Mouse (Mus musculus): ENCODE data around the gene Il9r. TPM values are rescaled to one million over a fixed set of nuclear protein-coding genes. Genes with fewer than 3 reads are reported as not detected.

The Il9r gene
- polyA plus RNA-seq, 1 experiment from 2014 or later: 0.09 TPM

- no peak for ATAC-seq (ENCODE audit: insufficient read depth, low FRiP score)
- WGBS: 87% methylated on average over 4 of the region's 4 CpGs
- Histone ChIP-seq H3K27me3 (ENCODE audit: control insufficient read depth, insufficient read depth, low read length) (no peaks in the 10 kb centered on the region), H3K4me1 (ENCODE audit: control insufficient read depth, insufficient read depth, low read length) (no peaks in the 10 kb centered on the region), H3K27ac (ENCODE audit: low read length) (no peak overlapping the region), H3K4me3 (replicated peaks; ENCODE audit: low read length) (no peak overlapping the region), H3K9me3 (replicated peaks; ENCODE audit: control insufficient read depth, low read length) (no peaks in the 10 kb centered on the region), H3K4me2 (ENCODE audit: low read depth, low read length) (no peak overlapping the region), H3K36me3 (ENCODE audit: control insufficient read depth, insufficient read depth, low read length) (no peaks in the 10 kb centered on the region), H3K9ac (ENCODE audit: low read length) (no peak overlapping the region)
Measured at GRCm38 (mm10) chr11:32187256-32187655, 12.8 kb downstream of the Il9r start.

GRCm38 (mm10) chr11:32186031-32186430 is 14.0 kb downstream of the Il9r start:
- H3K27me3 ChIP-seq (ENCODE audit: control insufficient read depth, insufficient read depth, low read length): no peaks in the 10 kb centered on the region
- WGBS: 83% methylated on average over 3 of the region's 3 CpGs
- ATAC-seq (ENCODE audit: insufficient read depth, low FRiP score): no peak
- no peaks in the 10 kb centered on the region for H3K4me1 ChIP-seq (ENCODE audit: control insufficient read depth, insufficient read depth, low read length)
- no peak overlapping the region for H3K27ac ChIP-seq (ENCODE audit: low read length)
- no peak overlapping the region for H3K4me2 ChIP-seq (ENCODE audit: low read depth, low read length)
- H3K9me3 ChIP-seq (replicated peaks; ENCODE audit: control insufficient read depth, low read length): no peaks in the 10 kb centered on the region
- H3K4me3 ChIP-seq (replicated peaks; ENCODE audit: low read length): no peak overlapping the region
- no peak overlapping the region for H3K9ac ChIP-seq (ENCODE audit: low read length)
- H3K36me3 ChIP-seq (ENCODE audit: control insufficient read depth, insufficient read depth, low read length): no peaks in the 10 kb centered on the region

GRCm38 (mm10) chr11:32184469-32184868 is 15.6 kb downstream of the Il9r start:
- Histone ChIP-seq H3K4me2 (ENCODE audit: low read depth, low read length) (no peak overlapping the region), H3K36me3 (ENCODE audit: control insufficient read depth, insufficient read depth, low read length) (no peaks in the 10 kb centered on the region), H3K27me3 (ENCODE audit: control insufficient read depth, insufficient read depth, low read length) (no peaks in the 10 kb centered on the region), H3K4me1 (ENCODE audit: control insufficient read depth, insufficient read depth, low read length) (no peaks in the 10 kb centered on the region), H3K4me3 (replicated peaks; ENCODE audit: low read length) (no peak overlapping the region), H3K9ac (ENCODE audit: low read length) (no peak overlapping the region), H3K27ac (ENCODE audit: low read length) (no peak overlapping the region), H3K9me3 (replicated peaks; ENCODE audit: control insufficient read depth, low read length) (no peaks in the 10 kb centered on the region)
- whole genome bisulfite sequencing: 87% methylated on average over 8 of the region's 8 CpGs
- ATAC-seq (ENCODE audit: insufficient read depth, low FRiP score): no peak

GRCm38 (mm10) chr11:32181973-32182868 is 17.9 kb downstream of the Il9r start:
- WGBS: 44% methylated on average over 24 of the region's 25 CpGs
- Histone ChIP-seq H3K27ac (ENCODE audit: low read length) (no peak overlapping the region), H3K9me3 (replicated peaks; ENCODE audit: control insufficient read depth, low read length) (no peaks in the 10 kb centered on the region), H3K36me3 (ENCODE audit: control insufficient read depth, insufficient read depth, low read length) (no peaks in the 10 kb centered on the region), H3K27me3 (ENCODE audit: control insufficient read depth, insufficient read depth, low read length) (no peaks in the 10 kb centered on the region), H3K4me2 (ENCODE audit: low read depth, low read length) (no peak overlapping the region), H3K4me1 (ENCODE audit: control insufficient read depth, insufficient read depth, low read length) (no peaks in the 10 kb centered on the region), H3K9ac (ENCODE audit: low read length) (no peak overlapping the region), H3K4me3 (replicated peaks; ENCODE audit: low read length) (no peak overlapping the region)
- ATAC-seq (ENCODE audit: insufficient read depth, low FRiP score): no peak

- Histone ChIP-seq H3K27me3 (ENCODE audit: control insufficient read depth, insufficient read depth, low read length) (no peaks in the 10 kb centered on the region), H3K4me1 (ENCODE audit: control insufficient read depth, insufficient read depth, low read length) (no peaks in the 10 kb centered on the region), H3K4me3 (replicated peaks; ENCODE audit: low read length) (no peak overlapping the region), H3K27ac (ENCODE audit: low read length) (no peak overlapping the region), H3K36me3 (ENCODE audit: control insufficient read depth, insufficient read depth, low read length) (no peaks in the 10 kb centered on the region), H3K4me2 (ENCODE audit: low read depth, low read length) (no peak overlapping the region), H3K9me3 (replicated peaks; ENCODE audit: control insufficient read depth, low read length) (no peaks in the 10 kb centered on the region), H3K9ac (ENCODE audit: low read length) (no peak overlapping the region)
- ATAC-seq (ENCODE audit: insufficient read depth, low FRiP score): no peak
- 76% methylated on average over 4 of the region's 4 CpGs for WGBS
Measured at GRCm38 (mm10) chr11:32181246-32181645, 18.8 kb downstream of the Il9r start.

- Histone ChIP-seq H3K9me3 (replicated peaks; ENCODE audit: control insufficient read depth, low read length) (no peaks in the 10 kb centered on the region), H3K4me2 (ENCODE audit: low read depth, low read length) (no peak overlapping the region), H3K4me1 (ENCODE audit: control insufficient read depth, insufficient read depth, low read length) (no peaks in the 10 kb centered on the region), H3K27me3 (ENCODE audit: control insufficient read depth, insufficient read depth, low read length) (no peaks in the 10 kb centered on the region), H3K27ac (ENCODE audit: low read length) (no peak overlapping the region), H3K4me3 (replicated peaks; ENCODE audit: low read length) (no peak overlapping the region), H3K36me3 (ENCODE audit: control insufficient read depth, insufficient read depth, low read length) (no peaks in the 10 kb centered on the region), H3K9ac (ENCODE audit: low read length) (no peak overlapping the region)
- no peak for ATAC-seq (ENCODE audit: insufficient read depth, low FRiP score)
- 69% methylated on average over 1 of the region's 1 CpGs for WGBS
Measured at GRCm38 (mm10) chr11:32178506-32178905, 21.6 kb downstream of the Il9r start.

- Histone ChIP-seq H3K27me3 (ENCODE audit: control insufficient read depth, insufficient read depth, low read length) (no peaks in the 10 kb centered on the region), H3K9ac (ENCODE audit: low read length) (no peak overlapping the region), H3K4me3 (replicated peaks; ENCODE audit: low read length) (no peak overlapping the region), H3K36me3 (ENCODE audit: control insufficient read depth, insufficient read depth, low read length) (no peaks in the 10 kb centered on the region), H3K9me3 (replicated peaks; ENCODE audit: control insufficient read depth, low read length) (no peaks in the 10 kb centered on the region), H3K4me2 (ENCODE audit: low read depth, low read length) (no peak overlapping the region), H3K27ac (ENCODE audit: low read length) (no peak overlapping the region), H3K4me1 (ENCODE audit: control insufficient read depth, insufficient read depth, low read length) (peaks cover 4% of the 10 kb centered on the region; the same call in 1 of the 2 replicates)
- WGBS: 65% methylated on average over 4 of the region's 4 CpGs
- ATAC-seq (ENCODE audit: insufficient read depth, low FRiP score): peak; percentile 63; the same call in 1 of the 2 replicates
Measured at GRCm38 (mm10) chr11:32166683-32167082, 33.4 kb downstream of the Il9r start.

- Histone ChIP-seq H3K27me3 (ENCODE audit: control insufficient read depth, insufficient read depth, low read length) (no peaks in the 10 kb centered on the region), H3K9me3 (replicated peaks; ENCODE audit: control insufficient read depth, low read length) (no peaks in the 10 kb centered on the region), H3K4me1 (ENCODE audit: control insufficient read depth, insufficient read depth, low read length) (peaks cover 4% of the 10 kb centered on the region; the same call in 1 of the 2 replicates), H3K36me3 (ENCODE audit: control insufficient read depth, insufficient read depth, low read length) (no peaks in the 10 kb centered on the region), H3K9ac (ENCODE audit: low read length) (peak overlapping the region; percentile 68), H3K4me3 (replicated peaks; ENCODE audit: low read length) (peak overlapping the region; percentile 34), H3K27ac (ENCODE audit: low read length) (no peak overlapping the region), H3K4me2 (ENCODE audit: low read depth, low read length) (peak overlapping the region; percentile 58)
- WGBS: 13% methylated on average over 28 of the region's 28 CpGs
- peak; percentile 85 for ATAC-seq (ENCODE audit: insufficient read depth, low FRiP score)
Measured at GRCm38 (mm10) chr11:32161922-32162804, 37.9 kb downstream of the Il9r start.

GRCm38 (mm10) chr11:32161500-32161899 is 38.6 kb downstream of the Il9r start:
- Histone ChIP-seq H3K27me3 (ENCODE audit: control insufficient read depth, insufficient read depth, low read length) (no peaks in the 10 kb centered on the region), H3K4me1 (ENCODE audit: control insufficient read depth, insufficient read depth, low read length) (peaks cover 4% of the 10 kb centered on the region; the same call in 1 of the 2 replicates), H3K4me2 (ENCODE audit: low read depth, low read length) (peak overlapping the region; percentile 58), H3K9ac (ENCODE audit: low read length) (no peak overlapping the region), H3K9me3 (replicated peaks; ENCODE audit: control insufficient read depth, low read length) (no peaks in the 10 kb centered on the region), H3K27ac (ENCODE audit: low read length) (no peak overlapping the region), H3K36me3 (ENCODE audit: control insufficient read depth, insufficient read depth, low read length) (no peaks in the 10 kb centered on the region), H3K4me3 (replicated peaks; ENCODE audit: low read length) (peak overlapping the region; percentile 34)
- 9% methylated on average over 9 of the region's 9 CpGs for WGBS
- no peak for ATAC-seq (ENCODE audit: insufficient read depth, low FRiP score)

All from stomach, embryonic 16.5 days (tissue).